Mouse (Mus musculus) hindbrain, postnatal 0 days (tissue): Measurements from ENCODE around the gene Dhrs7b. TPM values are rescaled to one million over a fixed set of nuclear protein-coding genes. Genes with fewer than 3 reads are reported as not detected.
"Not testable (repeated sequence)": the region's sequence is repeated elsewhere in the genome, so short reads cannot be mapped to it uniquely, and the experiment has no call there.

ENCODE experiments used
- ATAC-seq: fragments of 200-750 bp; cut with Nextera tagmentation; 2 replicates; pipeline ENCODE4 v1.8.0; 2017; ENCODE audit warnings: mild to moderate bottlenecking, moderate TSS enrichment, moderate library complexity
- DNase-seq: peaks from one replicate; pipeline ENCODE4 v3.0.0-alpha.2; 2015; ENCODE audit warnings: low spot score
- H3K27ac ChIP-seq: fragments of 300-500 bp; sonication (generic); 2 replicates; pipeline ENCODE4 v1.5.1; 2014; ENCODE audit warnings: mild to moderate bottlenecking
- H3K27me3 ChIP-seq: fragments of 300-500 bp; sonication (generic); 2 replicates; pipeline ENCODE4 v1.6.1; 2014; ENCODE audit warnings: low read length, mixed read lengths; ENCODE audit not compliant: insufficient read depth
- H3K36me3 ChIP-seq: fragments of 300-500 bp; sonication (generic); 2 replicates; pipeline ENCODE4 v1.6.1; 2014; ENCODE audit warnings: low read length, mixed read lengths; ENCODE audit not compliant: insufficient read depth
- H3K4me1 ChIP-seq: fragments of 300-500 bp; sonication (generic); 2 replicates; pipeline ENCODE4 v1.6.1; 2014; ENCODE audit warnings: antibody characterized with exemption, low read length, mixed read lengths; ENCODE audit not compliant: insufficient read depth
- H3K4me2 ChIP-seq: fragments of 300-500 bp; sonication (generic); 2 replicates; pipeline ENCODE4 v1.6.1; 2014; ENCODE audit warnings: low read depth, mild to moderate bottlenecking, low read length, moderate library complexity, mixed read lengths
- H3K4me3 ChIP-seq: fragments of 300-500 bp; sonication (generic); 2 replicates; pipeline ENCODE4 v1.5.1; 2014; ENCODE audit warnings: low read length
- H3K9ac ChIP-seq: fragments of 300-500 bp; sonication (generic); replicated peaks from 2 replicates; pipeline ENCODE4 v1.6.1; 2014; ENCODE audit warnings: mild to moderate bottlenecking, low read length, moderate library complexity, mixed read lengths
- H3K9me3 ChIP-seq: fragments of 300-500 bp; sonication (generic); 2 replicates; pipeline ENCODE4 v1.6.1; 2016; ENCODE audit warnings: low read length, mixed read lengths
- CTCF ChIP-seq: IDR thresholded peaks from 2 replicates; pipeline ENCODE4 v1.5.1; 2016; ENCODE audit warnings: antibody characterized with exemption, control low read depth, low read depth
- WGBS: fragments of 180-500 bp; shearing (Covaris S2); extraction: QIAGEN DNeasy Blood & Tissue Kit; methylation state at CpG from one replicate; pipeline ENCODE4 v1.1.7; 2014; 5-methylcytosine and 5-hydroxymethylcytosine counted together
- polyA plus RNA-seq: library from polyadenylated mRNA; unstranded; fragments of >200 nt; fragmentation: Nextera tagmentation; extraction: Ambion mirVana; gene quantifications from 2 replicates; pipeline ENCODE4 v1.2.1, GENCODE M21; 2015
- total RNA-seq: library from RNA; depleted of rRNA; stranded (reverse); fragments of >200 nt; gene quantifications from 2 replicates; pipeline ENCODE4 v1.2.3, GENCODE M21; 2014

Gene Dhrs7b
- total and polyA plus RNA-seq, 2 experiments from 2014 or later, result 29.8 to 38.5 TPM

- DNase-seq (no peak), ATAC-seq (no peak)
- H3K36me3 ChIP-seq, result peaks cover 12% of the 10 kb centered on the region
- H3K4me1 ChIP-seq, result no peaks in the 10 kb centered on the region
- no peak for TF ChIP-seq CTCF
- H3K9ac ChIP-seq, result no peak overlapping the region
- 85% methylated on average over 14 of the region's 14 CpGs for WGBS
- H3K4me3 ChIP-seq, result no peak overlapping the region
- H3K27me3 ChIP-seq, result no peaks in the 10 kb centered on the region
- no peaks in the 10 kb centered on the region for H3K9me3 ChIP-seq
- H3K27ac ChIP-seq, result no peak overlapping the region
- no peak overlapping the region for H3K4me2 ChIP-seq
Measured at GRCm38 (mm10) chr11:60864916-60865315, 34.5 kb downstream of the Dhrs7b start.

GRCm38 (mm10) chr11:60866021-60866420 lies 35.6 kb downstream of the Dhrs7b start:
- Histone ChIP-seq H3K27me3 (no peaks in the 10 kb centered on the region), H3K4me2 (no peak overlapping the region), H3K36me3 (peaks cover 12% of the 10 kb centered on the region), H3K27ac (no peak overlapping the region), H3K4me3 (no peak overlapping the region), H3K9me3 (no peaks in the 10 kb centered on the region), H3K9ac (no peak overlapping the region), H3K4me1 (no peaks in the 10 kb centered on the region)
- DNase-seq, result no peak
- ATAC-seq, result no peak
- 62% methylated on average over 2 of the region's 2 CpGs for WGBS
- TF ChIP-seq CTCF, result no peak

- ATAC-seq, result no peak
- Histone ChIP-seq H3K27ac (no peak overlapping the region), H3K9ac (no peak overlapping the region), H3K36me3 (peaks cover 12% of the 10 kb centered on the region), H3K9me3 (no peaks in the 10 kb centered on the region), H3K4me2 (no peak overlapping the region), H3K4me3 (no peak overlapping the region), H3K4me1 (no peaks in the 10 kb centered on the region), H3K27me3 (no peaks in the 10 kb centered on the region)
- 81% methylated on average over 3 of the region's 3 CpGs for WGBS
- TF ChIP-seq CTCF, result no peak
- DNase-seq, result no peak
Measured at GRCm38 (mm10) chr11:60867456-60867855, 37.0 kb downstream of the Dhrs7b start.

- Histone ChIP-seq H3K4me1 (no peaks in the 10 kb centered on the region), H3K27ac (no peak overlapping the region), H3K4me3 (no peak overlapping the region), H3K36me3 (peaks cover 10% of the 10 kb centered on the region), H3K4me2 (no peak overlapping the region), H3K9ac (no peak overlapping the region), H3K9me3 (no peaks in the 10 kb centered on the region), H3K27me3 (no peaks in the 10 kb centered on the region)
- 43% methylated on average over 8 of the region's 8 CpGs for WGBS
- TF ChIP-seq CTCF, result no peak
- no peak for DNase-seq
- no peak for ATAC-seq
Measured at GRCm38 (mm10) chr11:60867904-60868303, 37.5 kb downstream of the Dhrs7b start.

- not testable (repeated sequence) for H3K27me3 ChIP-seq
- WGBS, result over 99% methylated on average over 6 of the region's 6 CpGs
Measured at GRCm38 (mm10) chr11:60869471-60869870, 39.0 kb downstream of the Dhrs7b start.

GRCm38 (mm10) chr11:60871409-60871808 lies 41.0 kb downstream of the Dhrs7b start:
- Histone ChIP-seq H3K4me1 (no peaks in the 10 kb centered on the region), H3K27ac (no peak overlapping the region), H3K4me2 (no peak overlapping the region), H3K27me3 (no peaks in the 10 kb centered on the region), H3K4me3 (no peak overlapping the region), H3K36me3 (no peaks in the 10 kb centered on the region), H3K9me3 (no peaks in the 10 kb centered on the region), H3K9ac (no peak overlapping the region)
- TF ChIP-seq CTCF, result no peak
- DNase-seq, result no peak
- WGBS, result 82% methylated on average over 4 of the region's 4 CpGs
- ATAC-seq, result no peak

More at GRCm38 (mm10) chr11:60869471-60869870, 39.0 kb downstream of the Dhrs7b start:
- DNase-seq, H3K36me3 ChIP-seq, H3K4me3 ChIP-seq, H3K4me2 ChIP-seq, ATAC-seq, H3K9ac ChIP-seq, H3K27ac ChIP-seq, H3K4me1 ChIP-seq, H3K9me3 ChIP-seq: not testable (repeated sequence)

GRCm38 (mm10) chr11:60873101-60873500 lies 42.7 kb downstream of the Dhrs7b start:
- Histone ChIP-seq H3K9ac (no peak overlapping the region), H3K27me3 (no peaks in the 10 kb centered on the region), H3K4me3 (no peak overlapping the region), H3K27ac (no peak overlapping the region), H3K4me2 (no peak overlapping the region), H3K9me3 (no peaks in the 10 kb centered on the region), H3K36me3 (no peaks in the 10 kb centered on the region), H3K4me1 (no peaks in the 10 kb centered on the region; the same call in 1 of the 2 replicates)
- TF ChIP-seq CTCF, result no peak
- DNase-seq (no peak), ATAC-seq (no peak)
- WGBS, result 88% methylated on average over 6 of the region's 6 CpGs
